Mouse (Mus musculus) layer of hippocampus, postnatal 36 days (tissue): ENCODE results near the gene Fyn. TPM values are rescaled to one million over a fixed set of nuclear protein-coding genes. Genes with fewer than 3 reads are reported as not detected.

Experiments used
- DNase-seq, 2 experiments: peaks; one replicate each; pipeline ENCODE4 v3.0.0; 2022
- total RNA-seq, 2 experiments: library from RNA; stranded (reverse); gene quantifications; 2 replicates each; pipeline ENCODE4 v1.2.3; 2021

Gene Fyn
- total RNA-seq, 2 experiments from 2014 or later, result 137 to 141 TPM

GRCm38 (mm10) chr10:39541451-39541874 lies 172.8 kb downstream of the Fyn start:
- DNase-seq, result peak in 1 of 2 experiments; percentile 25

- peak; percentile 43 to 45 for DNase-seq
These were observed 173.4 kb downstream of the Fyn start for GRCm38 (mm10) chr10:39541951-39542521.

- peak in 1 of 2 experiments; percentile 19 for DNase-seq
These were observed 174.0 kb downstream of the Fyn start for GRCm38 (mm10) chr10:39542535-39543257.

- DNase-seq, result no peak
These were observed 174.7 kb downstream of the Fyn start for GRCm38 (mm10) chr10:39543258-39543770.

- DNase-seq, result no peak
These were observed 178.9 kb downstream of the Fyn start for GRCm38 (mm10) chr10:39547369-39548074.

- no peak for DNase-seq
These were observed 182.1 kb downstream of the Fyn start for GRCm38 (mm10) chr10:39550791-39551190.

GRCm38 (mm10) chr10:39551637-39552185 lies 183.1 kb downstream of the Fyn start:
- no peak for DNase-seq

- no peak for DNase-seq
These were observed 183.7 kb downstream of the Fyn start for GRCm38 (mm10) chr10:39552351-39552814.

GRCm38 (mm10) chr10:39552903-39553302 lies 184.2 kb downstream of the Fyn start:
- DNase-seq, result no peak

- DNase-seq, result no peak
These were observed 186.6 kb downstream of the Fyn start for GRCm38 (mm10) chr10:39555289-39555715.

- no peak for DNase-seq
These were observed 187.1 kb downstream of the Fyn start for GRCm38 (mm10) chr10:39555740-39556139.

- no peak for DNase-seq
These were observed 188.7 kb downstream of the Fyn start for GRCm38 (mm10) chr10:39557360-39557759.

GRCm38 (mm10) chr10:39557851-39558250 lies 189.2 kb downstream of the Fyn start:
- DNase-seq, result no peak

GRCm38 (mm10) chr10:39558492-39559005 lies 189.9 kb downstream of the Fyn start:
- DNase-seq, result no peak

GRCm38 (mm10) chr10:39559321-39559720 lies 190.7 kb downstream of the Fyn start:
- no peak for DNase-seq

- no peak for DNase-seq
These were observed 193.7 kb downstream of the Fyn start for GRCm38 (mm10) chr10:39562383-39562782.

GRCm38 (mm10) chr10:39563552-39564223 lies 195.0 kb downstream of the Fyn start:
- DNase-seq, result no peak

- DNase-seq, result no peak
These were observed 198.2 kb downstream of the Fyn start for GRCm38 (mm10) chr10:39566901-39567300.

- no peak for DNase-seq
These were observed 200.3 kb downstream of the Fyn start for GRCm38 (mm10) chr10:39568991-39569390.

- no peak for DNase-seq
These were observed 202.4 kb downstream of the Fyn start for GRCm38 (mm10) chr10:39571011-39571410.

- no peak for DNase-seq
These were observed 203.5 kb downstream of the Fyn start for GRCm38 (mm10) chr10:39572050-39572671.
